Mouse (Mus musculus): ENCODE results near the gene Atp6v1f.

DNA sequence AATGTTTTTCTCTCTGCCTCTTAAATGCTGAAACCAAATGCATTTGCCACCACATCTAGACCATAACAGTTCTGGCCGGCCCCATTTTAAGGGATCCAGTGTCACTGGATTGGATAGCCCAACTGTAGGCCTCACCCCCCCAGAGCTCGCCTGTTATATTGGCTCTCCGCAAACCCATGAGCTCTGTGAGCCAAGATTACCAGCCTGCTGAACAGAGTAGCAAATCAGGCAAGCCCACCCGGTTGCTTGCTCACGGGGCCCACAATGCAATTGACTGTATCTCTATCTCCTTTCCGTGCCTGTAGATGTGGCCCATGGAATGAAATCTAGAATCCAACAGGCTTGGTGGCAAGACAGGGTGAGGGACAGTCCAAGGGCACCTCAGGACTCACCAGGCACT lies 33.3 kb downstream of the Atp6v1f start:
- TF ChIP-seq POLR2A (IDR thresholded peaks at IDR 0.05; ENCODE audit: low read depth, low read length) (no peak), CTCF (conservative IDR thresholded peaks at IDR 0.05; ENCODE audit: insufficient read depth, insufficient read length, low read depth, low read length) (no peak)

All from kidney, adult 2 months (tissue).